Mouse (Mus musculus) layer of hippocampus, adult 9-10 months (tissue): ENCODE data around the gene Rgs12.

Experiments
- DNase-seq: peaks from one replicate; pipeline ENCODE4 v3.0.0; 2022; ENCODE audit warnings: low spot score

The Rgs12 gene

GRCm38 (mm10) chr5:34931516-34932457 is 17.5 kb upstream of the Rgs12 start:
- no peak for DNase-seq

DNA sequence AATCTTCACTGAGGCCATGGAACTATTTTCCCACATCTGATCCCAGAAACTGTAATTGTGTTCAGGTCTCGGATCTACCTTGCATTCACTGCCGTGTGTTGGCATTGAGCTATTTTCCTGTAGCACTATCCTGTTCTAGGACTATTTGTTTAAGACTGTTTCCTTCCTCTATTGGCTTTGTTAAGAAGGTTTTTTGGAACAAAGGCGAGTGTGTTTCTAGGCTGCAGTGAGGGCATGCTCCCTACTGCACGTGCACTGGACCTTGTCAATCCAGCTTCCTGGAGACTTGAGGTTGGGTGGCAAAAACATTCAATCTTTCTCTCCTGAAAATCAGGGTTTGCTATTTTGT is 16.8 kb upstream of the Rgs12 start:
- DNase-seq = no peak

GRCm38 (mm10) chr5:34933461-34933860 is 15.8 kb upstream of the Rgs12 start:
- DNase-seq = no peak

DNA sequence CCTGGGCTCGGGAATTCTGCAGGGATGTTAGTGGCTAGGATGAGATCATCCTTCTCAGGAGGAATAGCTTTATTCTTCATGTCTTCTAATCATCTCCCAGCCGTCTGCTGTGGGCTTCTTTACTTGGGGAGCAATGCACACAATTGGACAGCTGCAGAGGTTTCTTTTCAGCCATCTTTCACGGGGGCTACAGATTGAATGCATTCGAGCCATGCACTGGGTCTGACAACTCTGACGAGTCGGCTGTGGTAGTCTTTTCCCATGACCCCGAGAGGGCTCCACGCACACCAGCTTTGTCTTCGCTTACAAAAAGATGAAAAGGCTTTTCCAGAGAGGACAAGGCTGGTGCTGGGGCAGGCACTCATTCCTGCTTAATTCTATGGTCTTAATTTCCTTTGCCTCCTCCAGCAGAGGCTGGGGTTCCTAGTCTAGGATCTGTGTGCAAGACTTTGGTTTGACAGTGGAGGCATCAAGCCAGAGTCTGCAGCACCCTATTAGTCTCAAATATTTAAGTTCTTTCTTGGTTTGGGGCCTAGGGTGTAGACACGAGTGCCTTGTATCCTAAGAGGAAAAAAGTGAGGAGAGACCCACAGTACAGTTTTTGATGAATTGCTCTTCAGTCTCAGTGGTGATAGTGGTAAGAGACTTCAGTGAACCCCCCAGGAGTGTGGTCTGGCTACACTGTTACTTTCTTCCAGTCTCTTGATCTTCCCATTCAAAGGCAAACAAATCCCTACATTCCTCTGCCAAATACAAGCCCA is 7.4 kb upstream of the Rgs12 start:
- DNase-seq = no peak

GRCm38 (mm10) chr5:34943428-34943827 is 5.8 kb upstream of the Rgs12 start:
- no peak for DNase-seq

- no peak for DNase-seq
These were observed 545 bp downstream of the Rgs12 start for GRCm38 (mm10) chr5:34949769-34950211.

GRCm38 (mm10) chr5:34950486-34951160 is 1.4 kb downstream of the Rgs12 start:
- DNase-seq = no peak

DNA sequence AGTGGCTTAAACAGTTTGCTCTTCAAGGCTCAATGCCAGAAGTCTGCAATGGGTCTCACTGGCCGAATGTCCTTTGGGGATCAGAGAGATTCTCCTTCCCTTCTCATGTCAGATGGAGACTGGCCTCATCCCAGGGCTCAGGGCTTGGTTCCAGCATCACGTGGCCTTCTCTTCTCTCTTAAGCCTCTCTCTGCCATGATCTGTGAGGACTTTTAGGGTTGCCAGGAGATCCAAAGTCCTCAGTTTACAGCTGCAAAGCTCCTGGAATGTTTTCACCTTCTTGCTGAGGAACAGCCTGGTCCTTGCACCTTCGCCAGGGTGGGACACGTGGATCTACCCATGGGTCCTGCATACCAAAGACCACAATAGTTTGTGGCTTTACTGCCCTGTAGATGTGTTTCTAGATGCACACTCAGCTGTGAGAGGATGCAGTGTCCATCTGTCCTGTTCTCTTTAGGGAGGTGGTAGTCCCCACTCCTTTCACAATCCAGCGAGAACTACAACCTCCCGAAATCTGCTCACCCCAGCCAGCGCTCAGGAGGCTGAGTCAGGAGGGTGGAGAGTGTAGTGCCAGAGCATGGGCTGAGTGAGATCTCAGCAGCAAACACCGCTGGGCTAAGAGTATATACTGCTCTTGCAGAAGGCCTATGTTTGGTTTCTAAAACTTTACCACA is 2.1 kb downstream of the Rgs12 start:
- DNase-seq = no peak

GRCm38 (mm10) chr5:34954508-34954907 is 5.3 kb downstream of the Rgs12 start:
- DNase-seq = no peak

DNA sequence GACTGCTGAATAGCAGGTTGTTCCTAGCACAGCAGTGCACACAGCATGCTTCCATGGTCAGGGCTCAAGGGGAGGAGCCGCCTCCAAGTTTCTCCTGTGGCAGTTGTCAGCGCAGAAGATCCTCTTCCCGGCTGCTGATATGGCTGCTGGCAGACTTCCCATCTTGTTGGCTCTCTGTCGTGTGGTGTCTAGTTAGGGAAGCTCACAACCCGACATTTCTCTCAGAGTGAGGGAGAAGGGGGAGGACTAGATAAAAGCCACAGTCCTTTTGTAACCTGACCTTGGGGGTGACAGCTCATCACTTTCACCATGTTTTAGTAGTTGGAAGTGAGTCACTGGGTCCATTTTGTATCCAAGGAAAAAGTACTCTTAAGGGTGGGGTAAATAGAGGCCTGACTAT is 6.4 kb downstream of the Rgs12 start:
- DNase-seq = no peak

DNA sequence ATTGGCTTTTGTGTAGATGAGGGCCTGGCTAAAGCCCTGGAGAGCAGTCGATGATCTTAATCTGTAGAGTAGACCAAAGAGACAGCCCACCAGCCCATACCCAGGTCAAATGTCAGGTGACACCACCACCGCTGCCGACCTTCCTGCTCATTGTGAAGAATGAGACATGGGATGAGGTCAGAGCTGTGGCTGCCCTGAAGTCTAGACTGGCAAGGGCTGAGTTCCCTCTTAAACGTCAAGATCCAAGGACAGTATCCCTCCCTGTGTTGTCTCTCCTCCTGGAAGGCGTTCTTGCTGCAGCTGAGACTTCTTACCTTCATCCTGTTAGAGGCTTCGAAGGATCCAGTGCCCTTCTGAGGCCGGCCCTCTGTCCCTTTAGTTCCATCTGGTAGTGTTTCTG is 6.9 kb downstream of the Rgs12 start:
- no peak for DNase-seq

DNA sequence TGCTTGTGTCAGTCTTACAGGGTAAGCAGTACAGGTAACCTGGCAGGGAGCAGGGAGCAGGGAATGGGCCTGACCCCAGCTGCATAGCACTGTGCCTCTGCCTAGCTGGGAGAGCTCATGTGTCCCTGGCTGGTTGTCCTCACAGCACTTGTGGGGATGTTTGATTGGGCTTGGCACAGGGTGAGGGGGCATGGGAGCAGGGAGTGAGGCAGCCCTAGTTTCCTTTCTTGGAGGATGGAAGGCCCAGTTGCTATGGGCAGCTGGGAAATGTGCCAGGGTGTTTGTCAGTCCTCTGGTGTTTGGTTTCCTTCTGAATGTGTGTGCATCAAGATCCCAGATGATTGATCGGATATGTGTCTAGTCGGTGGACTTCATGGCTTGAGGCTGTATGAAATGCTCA is 7.8 kb downstream of the Rgs12 start:
- no peak for DNase-seq

DNA sequence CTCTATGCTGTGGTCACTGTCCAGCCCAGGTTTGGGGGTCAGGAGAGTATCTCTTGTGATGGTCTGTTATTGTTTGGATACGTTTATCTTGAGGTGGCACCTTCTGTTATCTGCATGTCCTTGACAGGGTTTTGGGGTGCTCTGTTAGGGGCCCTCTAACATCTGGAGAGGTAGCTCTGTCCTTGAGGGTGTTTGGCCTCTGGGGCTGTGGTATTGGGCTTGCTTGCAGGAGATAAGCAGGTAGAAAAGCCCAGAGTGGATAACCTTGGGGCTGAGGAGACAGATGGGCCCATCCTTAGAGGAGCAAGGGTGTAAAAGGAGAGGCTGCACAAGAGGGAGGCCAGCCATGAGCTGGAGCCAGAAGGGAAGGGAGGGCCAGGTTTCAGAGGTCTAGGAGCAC is 10.8 kb downstream of the Rgs12 start:
- no peak for DNase-seq

GRCm38 (mm10) chr5:34965531-34965930 is 16.3 kb downstream of the Rgs12 start:
- DNase-seq = no peak

DNA sequence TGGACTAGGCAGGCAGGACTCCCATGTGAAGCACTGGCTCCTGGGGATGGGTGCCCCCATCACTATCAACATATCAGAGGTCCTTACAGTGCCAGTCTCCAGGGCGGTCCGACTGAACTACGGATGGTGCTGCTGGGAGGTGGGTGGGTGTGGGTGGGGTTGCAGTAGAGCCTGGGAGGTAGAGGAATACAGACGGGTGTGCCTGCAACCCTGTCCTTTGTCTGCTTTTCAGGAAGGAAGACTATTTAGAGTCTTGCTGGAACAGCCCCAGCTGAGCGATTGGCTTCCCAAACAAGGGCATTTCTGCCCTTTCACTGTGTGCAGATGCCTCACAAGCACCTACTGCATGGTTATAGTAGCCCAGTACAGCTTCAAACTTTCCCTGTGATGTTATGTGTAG is 19.1 kb downstream of the Rgs12 start:
- DNase-seq = no peak

DNA sequence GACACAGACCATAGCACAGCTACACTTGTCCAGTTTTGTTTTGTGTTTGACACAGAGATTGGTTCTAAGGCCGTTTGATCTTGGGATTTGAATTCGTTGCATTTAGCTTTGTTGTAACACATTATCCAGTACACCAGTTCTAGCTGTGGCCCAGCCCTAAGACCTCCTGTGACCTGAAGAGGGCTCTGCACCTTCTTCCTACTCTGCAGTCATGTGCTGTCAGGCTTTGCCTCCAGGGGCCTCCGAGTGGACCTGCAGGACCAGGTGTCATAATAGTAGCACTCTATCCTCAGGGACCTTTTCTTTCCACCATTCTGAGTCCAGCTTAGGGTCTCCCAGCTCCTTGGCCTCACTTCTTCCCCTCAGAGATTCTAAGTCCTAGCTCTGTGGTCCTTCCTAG is 23.2 kb downstream of the Rgs12 start:
- DNase-seq = no peak

DNA sequence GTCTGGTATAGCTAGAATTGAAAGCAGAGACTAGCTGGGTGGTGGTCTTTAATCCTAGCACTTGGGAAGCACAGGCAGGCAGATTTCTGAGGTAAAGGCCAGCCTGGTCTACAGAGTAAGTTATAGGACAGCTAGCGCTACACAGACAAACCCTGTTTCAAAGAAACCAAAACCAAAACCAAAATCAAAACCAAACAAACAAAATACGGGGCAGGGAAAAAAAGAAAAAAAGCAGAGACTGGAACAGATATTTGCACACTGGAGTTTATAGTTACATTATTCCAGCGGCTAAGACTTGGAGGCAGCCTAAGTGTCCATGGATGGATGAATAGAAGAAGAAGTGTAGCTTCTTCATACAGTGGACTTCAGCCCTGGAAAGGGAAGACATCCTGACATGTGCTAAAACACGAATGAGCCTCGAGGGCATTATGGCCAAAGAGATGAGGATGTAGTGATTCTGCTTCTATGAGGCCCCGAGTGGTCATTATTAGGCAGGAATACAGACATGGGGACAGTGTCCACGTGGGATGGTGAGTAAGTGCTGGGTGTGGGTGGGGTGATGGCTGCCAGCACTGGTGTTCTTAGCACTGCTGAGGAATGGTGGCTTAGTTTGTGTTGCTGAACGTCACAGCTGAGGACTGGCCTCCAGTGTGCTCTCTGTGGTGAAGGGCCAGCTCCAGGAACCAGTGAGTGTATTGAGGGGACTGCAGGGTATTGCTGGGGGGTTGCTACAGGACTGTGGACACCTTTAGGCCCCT is 24.5 kb downstream of the Rgs12 start:
- no peak for DNase-seq

DNA sequence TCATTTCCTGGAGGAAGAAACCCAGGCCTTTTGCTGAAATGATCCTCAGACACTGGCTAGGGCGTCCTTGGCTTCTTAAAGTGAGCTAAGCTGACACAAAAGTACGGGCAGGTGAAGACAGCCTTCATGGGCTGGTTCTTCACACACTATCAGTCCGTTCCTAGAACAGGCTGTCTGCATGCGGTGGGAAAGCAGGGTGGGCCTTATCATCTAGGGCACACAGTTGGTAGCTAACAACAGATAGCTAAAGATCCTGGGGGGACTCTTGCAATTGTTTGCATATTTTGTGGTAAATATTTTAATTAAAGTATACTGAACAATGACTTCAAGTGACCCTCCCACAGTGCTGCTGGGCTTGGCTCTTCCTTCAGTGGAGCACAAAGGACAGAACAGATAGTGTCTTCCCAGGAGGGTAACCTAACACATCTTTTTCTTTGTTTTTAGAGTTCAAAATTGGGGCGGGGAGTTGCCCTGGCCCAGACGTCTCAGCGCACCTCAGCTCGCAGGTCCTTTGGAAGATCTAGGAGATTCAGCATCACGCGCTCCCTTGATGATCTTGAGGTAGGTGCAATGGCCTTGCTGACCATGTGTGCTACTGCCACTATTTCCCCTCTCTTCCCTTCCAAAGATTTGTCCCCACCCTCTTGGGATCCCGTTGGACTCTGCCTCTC is 25.7 kb downstream of the Rgs12 start:
- DNase-seq = no peak

- DNase-seq = no peak
These were observed 27.5 kb downstream of the Rgs12 start for GRCm38 (mm10) chr5:34976540-34977292.

- no peak for DNase-seq
These were observed 30.9 kb downstream of the Rgs12 start for GRCm38 (mm10) chr5:34980099-34980498.
